Mouse (Mus musculus) heart, adult 2 months (tissue): ENCODE measurements at regions not wholly inside any gene's neighbourhood (a gene's known extent, or its start where the extent isn't known, plus 50 kb on each side); places are given as distances from the start of the nearest gene placed in this dataset.

Experiments used
- CTCF ChIP-seq: fragments of 200-600 bp; IDR thresholded peaks from 2 replicates; pipeline ENCODE4 v1.8.1; 2022; ENCODE audit warnings: antibody characterized with exemption, mild to moderate bottlenecking, moderate library complexity
- POLR2A ChIP-seq: fragments of 200-500 bp; IDR thresholded peaks from 2 replicates; pipeline ENCODE4 v1.6.1; 2011; ENCODE audit warnings: mild to moderate bottlenecking, low read depth, low read length, control low read depth; ENCODE audit not compliant: insufficient read depth

DNA sequence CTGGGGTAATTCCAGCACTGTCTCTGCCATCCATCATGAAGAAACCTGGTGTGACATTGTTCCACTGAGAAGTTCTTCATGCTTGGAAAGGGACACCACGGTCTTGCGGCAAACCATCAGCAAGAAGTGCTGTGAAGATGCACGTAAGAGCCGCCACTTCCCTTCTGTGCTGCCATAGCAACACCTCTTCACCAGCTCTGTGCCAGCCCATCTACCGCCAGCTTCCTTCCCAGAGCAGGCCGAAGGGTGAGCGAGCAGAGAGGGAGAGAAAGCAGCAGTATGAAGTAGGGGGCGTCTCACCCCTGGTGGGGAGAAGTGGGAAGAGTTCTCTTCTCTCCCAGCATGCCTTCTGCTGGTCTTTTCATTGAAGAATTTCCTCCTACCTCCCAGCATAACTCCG is 84.8 kb upstream of the Zfp637 start:
- TF ChIP-seq POLR2A = no peak
- no peak for TF ChIP-seq CTCF
